Mouse (Mus musculus): ENCODE measurements around the gene Gfra1. TPM values are rescaled to one million over a fixed set of nuclear protein-coding genes. Genes with fewer than 3 reads are reported as not detected.

The Gfra1 gene
- total and polyA plus RNA-seq, 2 experiments from 2014 or later = 23.5 to 48.9 TPM

DNA sequence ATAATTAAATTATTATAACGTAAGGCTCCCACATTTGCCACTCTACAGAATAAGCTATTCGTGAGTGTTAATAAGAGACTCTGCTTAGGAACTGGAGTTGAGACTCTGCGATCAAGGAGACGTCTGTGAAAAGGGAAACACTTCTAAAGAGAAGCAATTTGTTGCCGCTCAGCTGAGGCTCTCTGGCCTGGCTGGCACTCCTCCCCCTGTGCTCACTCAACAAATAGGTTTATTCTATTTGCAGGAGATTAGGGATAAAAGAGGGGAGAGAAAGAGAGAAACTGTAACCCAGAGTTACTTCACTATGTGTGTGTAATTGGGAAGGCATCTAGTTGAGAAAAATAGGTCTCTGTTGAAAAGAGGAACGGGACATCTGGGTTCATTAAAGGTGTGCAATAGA is 204.6 kb downstream of the Gfra1 start:
- no peak overlapping the region for H3K9ac ChIP-seq
- H3K27ac ChIP-seq (ENCODE audit: low read depth, low read length) = no peak overlapping the region
- ATAC-seq (peak; percentile 45; the same call in 1 of the 2 replicates), DNase-seq (peak; percentile 38)
- WGBS = 8% methylated on average over 6 of the region's 6 CpGs
- H3K27me3 ChIP-seq (ENCODE audit: insufficient read depth, low read length) = peaks cover 7% of the 10 kb centered on the region; the same call in 1 of the 2 replicates
- no peak overlapping the region for H3K4me3 ChIP-seq (ENCODE audit: low read depth, low read length)
- H3K4me1 ChIP-seq (ENCODE audit: insufficient read depth) = no peaks in the 10 kb centered on the region
- no peaks in the 10 kb centered on the region for H3K9me3 ChIP-seq (ENCODE audit: low read length)
- no peak overlapping the region for H3K4me2 ChIP-seq (ENCODE audit: low read depth)
- TF ChIP-seq CTCF (IDR thresholded peaks at IDR 0.05; ENCODE audit: low read depth) = no peak
- H3K36me3 ChIP-seq (ENCODE audit: insufficient read depth) = no peaks in the 10 kb centered on the region

GRCm38 (mm10) chr19:58250237-58250636 is 205.5 kb downstream of the Gfra1 start:
- WGBS = 76% methylated on average over 8 of the region's 8 CpGs
- H3K36me3 ChIP-seq (ENCODE audit: insufficient read depth) = no peaks in the 10 kb centered on the region
- H3K4me3 ChIP-seq (ENCODE audit: low read depth, low read length) = no peak overlapping the region
- H3K27ac ChIP-seq (ENCODE audit: low read depth, low read length) = no peak overlapping the region
- peaks cover 7% of the 10 kb centered on the region; the same call in 1 of the 2 replicates for H3K27me3 ChIP-seq (ENCODE audit: insufficient read depth, low read length)
- no peaks in the 10 kb centered on the region for H3K4me1 ChIP-seq (ENCODE audit: insufficient read depth)
- H3K9ac ChIP-seq = no peak overlapping the region
- H3K4me2 ChIP-seq (ENCODE audit: low read depth) = no peak overlapping the region
- no peak for DNase-seq
- no peak for ATAC-seq
- no peaks in the 10 kb centered on the region for H3K9me3 ChIP-seq (ENCODE audit: low read length)
- no peak for TF ChIP-seq CTCF (IDR thresholded peaks at IDR 0.05; ENCODE audit: low read depth)

DNA sequence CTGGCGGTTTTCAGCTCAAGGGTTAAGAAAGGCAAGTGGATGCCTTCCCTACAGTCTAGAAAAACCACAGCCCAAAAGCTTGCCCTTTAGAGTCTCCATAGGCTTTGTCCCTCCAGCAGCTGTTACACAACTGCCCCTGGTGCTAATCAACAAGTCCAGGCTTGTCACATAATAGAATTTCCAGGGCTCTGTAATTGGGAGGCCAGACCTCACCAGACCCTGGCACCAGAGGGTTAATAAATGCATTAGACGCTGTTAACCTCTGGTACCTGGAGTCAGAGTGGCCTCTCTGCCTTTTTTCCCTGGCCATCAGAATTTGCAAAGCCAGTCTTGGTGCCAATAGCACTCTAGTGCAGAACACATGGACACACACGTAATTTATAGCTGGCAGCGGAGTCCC is 211.6 kb downstream of the Gfra1 start:
- Histone ChIP-seq H3K4me2 (ENCODE audit: low read depth) (no peak overlapping the region), H3K4me1 (ENCODE audit: insufficient read depth) (no peaks in the 10 kb centered on the region), H3K27ac (ENCODE audit: low read depth, low read length) (no peak overlapping the region), H3K4me3 (ENCODE audit: low read depth, low read length) (no peak overlapping the region), H3K27me3 (ENCODE audit: insufficient read depth, low read length) (peaks cover 4% of the 10 kb centered on the region; the same call in 1 of the 2 replicates), H3K9ac (no peak overlapping the region), H3K36me3 (ENCODE audit: insufficient read depth) (no peaks in the 10 kb centered on the region), H3K9me3 (ENCODE audit: low read length) (no peaks in the 10 kb centered on the region)
- DNase-seq = no peak
- TF ChIP-seq CTCF (IDR thresholded peaks at IDR 0.05; ENCODE audit: low read depth) = no peak
- 43% methylated on average over 4 of the region's 4 CpGs for WGBS
- ATAC-seq = no peak

GRCm38 (mm10) chr19:58243604-58244003 is 212.1 kb downstream of the Gfra1 start:
- WGBS = 63% methylated on average over 1 of the region's 1 CpGs
- TF ChIP-seq CTCF (IDR thresholded peaks at IDR 0.05; ENCODE audit: low read depth) = no peak
- ATAC-seq = no peak

GRCm38 (mm10) chr19:58238325-58238724 is 217.4 kb downstream of the Gfra1 start:
- H3K9ac ChIP-seq = no peak overlapping the region
- no peak overlapping the region for H3K4me3 ChIP-seq (ENCODE audit: low read depth, low read length)
- H3K4me1 ChIP-seq (ENCODE audit: insufficient read depth) = no peaks in the 10 kb centered on the region
- 83% methylated on average over 8 of the region's 8 CpGs for WGBS
- TF ChIP-seq CTCF (IDR thresholded peaks at IDR 0.05; ENCODE audit: low read depth) = no peak
- H3K27ac ChIP-seq (ENCODE audit: low read depth, low read length) = no peak overlapping the region
- no peak overlapping the region for H3K4me2 ChIP-seq (ENCODE audit: low read depth)
- H3K27me3 ChIP-seq (ENCODE audit: insufficient read depth, low read length) = no peaks in the 10 kb centered on the region
- H3K36me3 ChIP-seq (ENCODE audit: insufficient read depth) = no peaks in the 10 kb centered on the region
- DNase-seq = no peak
- no peak for ATAC-seq
- H3K9me3 ChIP-seq (ENCODE audit: low read length) = no peaks in the 10 kb centered on the region

More at GRCm38 (mm10) chr19:58243604-58244003, 212.1 kb downstream of the Gfra1 start:
- Histone ChIP-seq H3K9ac (no peak overlapping the region), H3K36me3 (ENCODE audit: insufficient read depth) (no peaks in the 10 kb centered on the region), H3K27me3 (ENCODE audit: insufficient read depth, low read length) (peaks cover 4% of the 10 kb centered on the region; the same call in 1 of the 2 replicates), H3K9me3 (ENCODE audit: low read length) (no peaks in the 10 kb centered on the region), H3K4me3 (ENCODE audit: low read depth, low read length) (no peak overlapping the region), H3K4me2 (ENCODE audit: low read depth) (no peak overlapping the region), H3K4me1 (ENCODE audit: insufficient read depth) (no peaks in the 10 kb centered on the region), H3K27ac (ENCODE audit: low read depth, low read length) (no peak overlapping the region)
- DNase-seq = no peak

DNA sequence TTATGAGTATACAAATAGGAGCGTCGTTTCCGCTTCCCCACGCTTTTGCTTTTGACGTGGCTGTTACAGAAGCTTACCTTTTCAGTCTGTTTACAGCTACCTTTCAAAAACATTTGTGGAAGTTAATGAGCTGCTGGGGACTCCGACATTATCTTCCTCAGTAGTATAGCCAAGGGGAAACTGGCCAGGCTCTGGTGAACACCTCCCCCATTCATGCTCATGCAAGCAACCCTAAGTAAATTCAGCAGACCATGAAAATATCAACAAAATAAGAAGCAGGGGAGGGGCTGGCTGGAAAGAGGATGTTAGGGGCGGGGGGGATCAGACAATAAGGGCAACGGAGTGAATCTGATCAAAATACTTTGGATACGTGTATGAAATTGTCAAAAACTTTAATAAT is 228.0 kb downstream of the Gfra1 start:
- Histone ChIP-seq H3K4me3 (ENCODE audit: low read depth, low read length) (no peak overlapping the region), H3K27ac (ENCODE audit: low read depth, low read length) (no peak overlapping the region), H3K36me3 (ENCODE audit: insufficient read depth) (no peaks in the 10 kb centered on the region), H3K9ac (no peak overlapping the region), H3K4me1 (ENCODE audit: insufficient read depth) (no peaks in the 10 kb centered on the region), H3K27me3 (ENCODE audit: insufficient read depth, low read length) (peaks cover 9% of the 10 kb centered on the region), H3K9me3 (ENCODE audit: low read length) (no peaks in the 10 kb centered on the region), H3K4me2 (ENCODE audit: low read depth) (no peak overlapping the region)
- DNase-seq (no peak), ATAC-seq (no peak)
- WGBS = 35% methylated on average over 9 of the region's 9 CpGs
- no peak for TF ChIP-seq CTCF (IDR thresholded peaks at IDR 0.05; ENCODE audit: low read depth)

DNA sequence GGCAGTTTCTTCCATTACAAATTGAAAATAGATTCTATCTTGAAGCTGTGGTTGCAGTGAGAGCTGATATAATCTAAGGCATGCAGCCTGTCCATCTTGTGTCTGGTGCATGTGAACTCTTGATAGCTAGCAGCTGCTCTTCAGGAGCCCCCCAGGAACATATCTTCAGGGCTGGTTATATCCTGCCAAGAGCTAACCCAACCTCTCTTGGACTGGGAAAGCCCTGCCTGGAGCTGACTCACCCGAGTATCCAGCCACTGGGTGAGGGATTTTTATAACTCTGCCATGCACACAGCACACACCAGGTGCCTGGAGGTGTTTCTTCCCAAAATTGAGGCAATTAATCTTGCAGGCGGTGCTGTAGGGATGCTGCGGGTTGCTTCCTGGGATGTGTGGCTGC is 228.8 kb downstream of the Gfra1 start:
- H3K4me3 ChIP-seq (ENCODE audit: low read depth, low read length) = no peak overlapping the region
- TF ChIP-seq CTCF (IDR thresholded peaks at IDR 0.05; ENCODE audit: low read depth) = no peak
- no peak overlapping the region for H3K9ac ChIP-seq
- DNase-seq (no peak), ATAC-seq (no peak)
- H3K9me3 ChIP-seq (ENCODE audit: low read length) = no peaks in the 10 kb centered on the region
- H3K27ac ChIP-seq (ENCODE audit: low read depth, low read length) = no peak overlapping the region
- peaks cover 9% of the 10 kb centered on the region for H3K27me3 ChIP-seq (ENCODE audit: insufficient read depth, low read length)
- 61% methylated on average over 3 of the region's 3 CpGs for WGBS
- no peaks in the 10 kb centered on the region for H3K4me1 ChIP-seq (ENCODE audit: insufficient read depth)
- H3K4me2 ChIP-seq (ENCODE audit: low read depth) = no peak overlapping the region
- H3K36me3 ChIP-seq (ENCODE audit: insufficient read depth) = no peaks in the 10 kb centered on the region
